Mouse (Mus musculus) CH12.LX (cell line): Measurements from ENCODE around the gene Eepd1. TPM values are rescaled to one million over a fixed set of nuclear protein-coding genes. Genes with fewer than 3 reads are reported as not detected.

Source experiments
- DNase-seq: peaks from one replicate; pipeline ENCODE4 v3.0.0-alpha.2; 2013; ENCODE audit errors: extremely low read depth
- H3K27ac ChIP-seq: 2 replicates; pipeline ENCODE4 v1.5.1; 2012; ENCODE audit warnings: low read depth, mild to moderate bottlenecking, control low read depth, moderate library complexity; ENCODE audit not compliant: insufficient read depth
- H3K27me3 ChIP-seq: replicated peaks from 2 replicates; pipeline ENCODE3; 2012; ENCODE audit warnings: inconsistent platforms
- H3K36me3 ChIP-seq, 2 experiments: replicated peaks in 1 of 2; 2 replicates each; pipeline versions ENCODE3 to v1.6.1; 2012; ENCODE audit warnings: inconsistent platforms in 1 of 2, low read length in 1 of 2, mild to moderate bottlenecking in 1 of 2, mixed read lengths in 1 of 2, moderate library complexity in 1 of 2; ENCODE audit not compliant: control insufficient read depth in 1 of 2, insufficient read depth in 1 of 2
- H3K4me1 ChIP-seq, 2 experiments: 2 replicates each; pipeline ENCODE4 v1.6.1; 2012; ENCODE audit warnings: inconsistent platforms in 1 of 2, moderate library complexity in 1 of 2; ENCODE audit not compliant: insufficient read depth in 2 of 2, control insufficient read depth in 1 of 2
- H3K4me2 ChIP-seq: 2 replicates; pipeline ENCODE4 v1.6.1; 2012; ENCODE audit warnings: low read depth, mild to moderate bottlenecking, control low read depth; ENCODE audit not compliant: poor library complexity, insufficient read depth, severe bottlenecking
- H3K4me3 ChIP-seq, 3 experiments: fragments of 150-350 bp in 1 of 3; sonication (generic) in 1 of 3; replicated peaks in 1 of 3; 2 replicates each; pipeline versions ENCODE3 to v1.5.1; 2011 to 2012; ENCODE audit warnings: low read depth in 2 of 3, low read length in 2 of 3, mild to moderate bottlenecking in 2 of 3, moderate library complexity in 2 of 3, control low read depth in 1 of 3, improper control_type of control experiment in 1 of 3, inconsistent platforms in 1 of 3, mixed read lengths in 1 of 3; ENCODE audit not compliant: poor library complexity in 1 of 3
- H3K79me2 ChIP-seq: replicated peaks from 2 replicates; pipeline ENCODE4 v1.6.1; 2012; ENCODE audit warnings: mild to moderate bottlenecking, moderate library complexity; ENCODE audit not compliant: control insufficient read depth, poor library complexity, insufficient read depth, severe bottlenecking; ENCODE audit errors: extremely low read depth
- H3K9ac ChIP-seq: 2 replicates; pipeline ENCODE4 v1.6.1; 2012; ENCODE audit warnings: low read depth, mild to moderate bottlenecking, control low read depth, moderate library complexity; ENCODE audit not compliant: insufficient read depth
- H3K9me3 ChIP-seq: replicated peaks from 2 replicates; pipeline ENCODE3; 2012; ENCODE audit warnings: low read length, inconsistent platforms, mixed read lengths
- BHLHE40 ChIP-seq: IDR thresholded peaks from 2 replicates; pipeline ENCODE4 v1.6.1; 2011; ENCODE audit warnings: mild to moderate bottlenecking, low read depth, low read length, improper control_type of control experiment
- CHD1 ChIP-seq: IDR thresholded peaks from 2 replicates; pipeline ENCODE4 v1.6.1; 2012; ENCODE audit warnings: low read depth, low read length, improper control_type of control experiment, inconsistent platforms
- CHD2 ChIP-seq: IDR thresholded peaks from 2 replicates; pipeline ENCODE4 v1.6.1; 2011; ENCODE audit warnings: low read length, improper control_type of control experiment
- E2F4 ChIP-seq: IDR thresholded peaks from 2 replicates; pipeline ENCODE4 v1.6.1; 2011; ENCODE audit warnings: low read depth, low read length, improper control_type of control experiment; ENCODE audit not compliant: insufficient replicate concordance
- EP300 ChIP-seq: IDR thresholded peaks from 2 replicates; pipeline ENCODE4 v1.6.1; 2011; ENCODE audit warnings: low read length, improper control_type of control experiment
- ETS1 ChIP-seq: conservative IDR thresholded peaks from 2 replicates; pipeline ENCODE4 v1.6.1; 2012; ENCODE audit warnings: low read depth, mild to moderate bottlenecking, inconsistent platforms, low read length, improper control_type of control experiment, moderate library complexity
- GABPA ChIP-seq: IDR thresholded peaks from 2 replicates; pipeline ENCODE4 v1.6.1; 2012; ENCODE audit warnings: low read depth, low read length, improper control_type of control experiment, inconsistent platforms; ENCODE audit not compliant: insufficient replicate concordance
- KAT2A ChIP-seq: IDR thresholded peaks from 2 replicates; pipeline ENCODE4 v1.6.1; 2012; ENCODE audit warnings: low read length, improper control_type of control experiment, inconsistent platforms; ENCODE audit not compliant: insufficient replicate concordance
- MAFK ChIP-seq: IDR thresholded peaks from 2 replicates; pipeline ENCODE4 v1.6.1; 2011; ENCODE audit warnings: low read length, improper control_type of control experiment; ENCODE audit not compliant: insufficient replicate concordance
- MAX ChIP-seq: IDR thresholded peaks from 2 replicates; pipeline ENCODE4 v1.6.1; 2011; ENCODE audit warnings: low read length, improper control_type of control experiment
- MAZ ChIP-seq: IDR thresholded peaks from 2 replicates; pipeline ENCODE4 v1.6.1; 2012; ENCODE audit warnings: low read depth, mild to moderate bottlenecking, inconsistent platforms, low read length, improper control_type of control experiment, moderate library complexity
- MEF2A ChIP-seq: IDR thresholded peaks from 2 replicates; pipeline ENCODE4 v1.6.1; 2014; ENCODE audit warnings: low read depth, mild to moderate bottlenecking, inconsistent platforms, low read length, improper control_type of control experiment, borderline replicate concordance
- MYC ChIP-seq: IDR thresholded peaks from 2 replicates; pipeline ENCODE4 v1.6.1; 2011; ENCODE audit warnings: low read depth, mild to moderate bottlenecking, improper control_type of control experiment, low read length
- NRF1 ChIP-seq: IDR thresholded peaks from 2 replicates; pipeline ENCODE4 v1.6.1; 2014; ENCODE audit warnings: low read depth, mild to moderate bottlenecking, inconsistent platforms, low read length, improper control_type of control experiment, moderate library complexity
- PAX5 ChIP-seq: IDR thresholded peaks from 2 replicates; pipeline ENCODE4 v1.6.1; 2012; ENCODE audit warnings: low read length, inconsistent platforms, mixed read lengths
- POLR2A ChIP-seq: IDR thresholded peaks from 2 replicates; pipeline ENCODE4 v1.6.1; 2011; ENCODE audit warnings: low read depth, mild to moderate bottlenecking, improper control_type of control experiment, low read length
- POLR2AphosphoS2 ChIP-seq: IDR thresholded peaks from 2 replicates; pipeline ENCODE4 v1.6.1; 2011; ENCODE audit warnings: low read depth, low read length, improper control_type of control experiment
- SIN3A ChIP-seq: IDR thresholded peaks from 2 replicates; pipeline ENCODE4 v1.6.1; 2012; ENCODE audit warnings: low read length, improper control_type of control experiment, inconsistent platforms
- SMC3 ChIP-seq: IDR thresholded peaks from 2 replicates; pipeline ENCODE4 v1.6.1; 2011; ENCODE audit warnings: low read depth, low read length, improper control_type of control experiment
- UBTF ChIP-seq: IDR thresholded peaks from 2 replicates; pipeline ENCODE4 v1.6.1; 2012; ENCODE audit warnings: low read depth, mild to moderate bottlenecking, inconsistent platforms, low read length, improper control_type of control experiment, moderate library complexity
- USF2 ChIP-seq: conservative IDR thresholded peaks from 2 replicates; pipeline ENCODE4 v1.6.1; 2011; ENCODE audit warnings: low read depth, low read length, improper control_type of control experiment
- ZC3H11A ChIP-seq: IDR thresholded peaks from 2 replicates; pipeline ENCODE4 v1.6.1; 2012; ENCODE audit warnings: low read depth, mild to moderate bottlenecking, inconsistent platforms, low read length, improper control_type of control experiment
- ZKSCAN1 ChIP-seq: IDR thresholded peaks from 2 replicates; pipeline ENCODE4 v1.6.1; 2012; ENCODE audit warnings: low read depth, inconsistent platforms, low read length, improper control_type of control experiment, borderline replicate concordance
- ZMIZ1 ChIP-seq: IDR thresholded peaks from 2 replicates; pipeline ENCODE4 v1.6.1; 2012; ENCODE audit warnings: low read depth, mild to moderate bottlenecking, inconsistent platforms, low read length, improper control_type of control experiment
- ZNF384 ChIP-seq: IDR thresholded peaks from 2 replicates; pipeline ENCODE4 v1.6.1; 2012; ENCODE audit warnings: low read depth, low read length, improper control_type of control experiment, inconsistent platforms
- dilution Hi-C: fragments of 300-500 bp; cut with MboI; formaldehyde crosslinking; loops from 2 replicates; pipeline ENCODE4 v1.14.3; 2020; ENCODE audit warnings: low sequenced_read_pairs; ENCODE audit not compliant: extremely low pct_unique_long_range_greater_than_20kb, extremely low pct_ligation_motif_present
- in situ Hi-C: fragments of 300-500 bp; cut with MboI; formaldehyde crosslinking; loops from 3 replicates; pipeline ENCODE4 v1.14.3; 2019; ENCODE audit warnings: low sequenced_read_pairs, low pct_ligation_motif_present, low pct_unique_long_range_greater_than_20kb, mixed read lengths
- polyA plus RNA-seq: library from polyadenylated mRNA; unstranded; fragments of >175 nt; gene quantifications from 2 replicates; pipeline ENCODE4 v1.2.1, GENCODE M21; 2012; ENCODE audit warnings: low read depth; ENCODE audit not compliant: insufficient read length
- total RNA-seq, 2 experiments: library from RNA; depleted of rRNA; stranded (reverse); fragments of 300-350 nt in 1 of 2; fragments of >200 nt in 1 of 2; gene quantifications; 2 replicates each; pipeline ENCODE4 v1.2.3; 2012 to 2014

The Eepd1 gene
- total and polyA plus RNA-seq, 3 experiments, result 1.3 to 2.5 (median 2.2) TPM

DNA sequence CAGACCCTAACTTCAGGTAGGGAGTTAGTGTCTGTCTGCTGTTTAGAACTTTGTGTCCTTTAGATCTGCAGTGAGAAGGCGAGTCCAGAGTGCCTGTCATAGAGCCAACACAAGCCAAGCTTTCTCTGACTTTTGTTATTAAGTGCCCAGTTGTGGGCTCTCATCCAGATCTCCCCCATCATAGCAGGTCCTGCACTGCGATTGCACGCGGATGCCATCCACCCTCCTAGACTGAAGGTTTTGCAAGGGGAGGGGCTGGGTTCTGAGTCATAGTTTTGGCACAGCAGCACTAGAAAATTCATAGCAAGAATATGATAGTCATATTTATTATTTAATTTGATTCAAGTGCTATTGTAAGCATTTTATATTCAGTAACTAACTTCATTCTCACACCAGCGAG lies 12.6 kb downstream of the Eepd1 start:
- DNase-seq, result no peak
- H3K4me3 ChIP-seq, result no peak overlapping the region
- no peaks in the 10 kb centered on the region for H3K27me3 ChIP-seq
- no peaks in the 10 kb centered on the region for H3K9me3 ChIP-seq
- no peak overlapping the region for H3K27ac ChIP-seq
- H3K36me3 ChIP-seq, result peaks cover 0 to 2% of the 10 kb centered on the region in 2 experiments
- in situ Hi-C loops, result no loop called here
- no peak overlapping the region for H3K9ac ChIP-seq
- dilution Hi-C loops, result no loop called here
- no peak for TF ChIP-seq MAFK
- no peak for TF ChIP-seq CHD2
- TF ChIP-seq E2F4, result no peak
- no peak for TF ChIP-seq PAX5
- TF ChIP-seq BHLHE40, result no peak
- no peak for TF ChIP-seq USF2
- no peak for TF ChIP-seq MYC
- no peak for TF ChIP-seq MAX
- no peak for TF ChIP-seq POLR2AphosphoS2
- TF ChIP-seq MEF2A, result no peak
- TF ChIP-seq EP300, result no peak
- no peak for TF ChIP-seq ZKSCAN1
- TF ChIP-seq SMC3, result no peak
- TF ChIP-seq SIN3A, result no peak
- TF ChIP-seq UBTF, result no peak
- TF ChIP-seq POLR2A, result no peak
- TF ChIP-seq, all 38 proteins: peak for 0
- Histone ChIP-seq H3K4me2 (no peak overlapping the region), H3K79me2 (no peaks in the 10 kb centered on the region), H3K4me1 (peaks cover 3% of the 10 kb centered on the region in 2 experiments; a peak in 3 of 4 replicates)

DNA sequence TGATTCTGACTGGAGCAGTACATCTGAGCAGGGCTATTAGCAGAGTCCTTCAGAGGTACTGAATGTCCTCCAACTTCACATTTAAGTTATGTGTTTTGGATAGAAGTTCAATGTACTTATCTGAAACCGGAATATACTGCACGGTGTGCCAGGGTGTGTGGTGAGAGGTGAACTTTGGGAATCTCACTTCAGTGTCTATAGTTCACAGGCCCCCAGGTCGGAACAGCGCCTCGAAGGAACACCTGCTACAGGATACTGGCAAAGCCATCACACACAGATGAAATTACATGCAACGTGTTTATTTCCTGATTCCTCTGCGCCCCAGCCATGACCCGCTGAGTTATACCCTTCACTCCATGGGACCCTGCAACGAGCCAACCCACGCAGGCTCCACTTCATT lies 14.3 kb downstream of the Eepd1 start:
- Histone ChIP-seq H3K4me3 (no peak overlapping the region), H3K4me2 (no peak overlapping the region), H3K79me2 (no peaks in the 10 kb centered on the region), H3K27ac (no peak overlapping the region), H3K4me1 (peaks cover 3 to 7% of the 10 kb centered on the region in 2 experiments; a peak in 3 of 4 replicates), H3K36me3 (peaks cover 0 to 2% of the 10 kb centered on the region in 2 experiments), H3K27me3 (no peaks in the 10 kb centered on the region), H3K9ac (no peak overlapping the region), H3K9me3 (no peaks in the 10 kb centered on the region)
- DNase-seq, result no peak
- dilution Hi-C loops (no loop called here), in situ Hi-C loops (no loop called here)
- TF ChIP-seq USF2 (no peak), MAZ (no peak), CHD1 (no peak), MYC (no peak), ZNF384 (no peak), KAT2A (no peak), NRF1 (no peak), BHLHE40 (no peak), MAX (no peak), ZC3H11A (no peak), ETS1 (no peak), ZKSCAN1 (no peak), POLR2AphosphoS2 (no peak), GABPA (no peak), ZMIZ1 (no peak)
